Mouse (Mus musculus): ENCODE measurements at regions not wholly inside any gene's neighbourhood (a gene's known extent, or its start where the extent isn't known, plus 50 kb on each side); places are given as distances from the start of the nearest gene placed in this dataset.
"Not testable (repeated sequence)": the region's sequence is repeated elsewhere in the genome, so short reads cannot be mapped to it uniquely, and the experiment has no call there.

- DNase-seq (ENCODE audit: low spot score), result no peak
Measured at GRCm38 (mm10) chr17:83044515-83044914, 170.6 kb upstream of the Pkdcc start.

DNA sequence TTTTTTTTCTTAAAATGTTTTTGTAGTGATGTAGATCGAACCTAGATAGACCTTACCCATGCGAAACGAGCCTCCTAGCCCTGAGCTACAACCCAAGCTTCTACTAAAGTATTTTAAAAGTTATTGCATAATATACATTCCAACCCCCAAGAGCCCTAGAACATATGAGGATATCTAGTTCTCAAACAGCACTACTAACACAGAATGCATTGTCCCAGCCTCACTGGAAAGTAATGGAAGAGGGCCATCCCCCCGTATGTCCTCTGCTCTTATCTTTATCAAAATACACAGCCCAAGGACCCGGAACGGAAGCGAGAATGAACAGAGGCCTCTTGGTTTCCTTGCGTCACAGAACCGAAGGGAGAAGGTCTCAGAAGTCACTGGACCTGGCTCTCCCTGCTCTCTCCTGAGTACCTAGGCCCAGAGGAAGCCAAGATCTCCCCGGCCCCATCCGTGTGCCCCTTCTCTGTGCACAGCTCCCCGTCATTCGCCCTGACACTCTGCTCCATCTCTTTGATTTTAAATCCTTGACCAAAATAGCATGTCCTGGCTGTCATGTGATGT lies 165.0 kb upstream of the Pkdcc start:
- DNase-seq (ENCODE audit: low spot score), result no peak

GRCm38 (mm10) chr17:83050591-83051197 lies 164.4 kb upstream of the Pkdcc start:
- no peak for DNase-seq (ENCODE audit: low spot score)

DNA sequence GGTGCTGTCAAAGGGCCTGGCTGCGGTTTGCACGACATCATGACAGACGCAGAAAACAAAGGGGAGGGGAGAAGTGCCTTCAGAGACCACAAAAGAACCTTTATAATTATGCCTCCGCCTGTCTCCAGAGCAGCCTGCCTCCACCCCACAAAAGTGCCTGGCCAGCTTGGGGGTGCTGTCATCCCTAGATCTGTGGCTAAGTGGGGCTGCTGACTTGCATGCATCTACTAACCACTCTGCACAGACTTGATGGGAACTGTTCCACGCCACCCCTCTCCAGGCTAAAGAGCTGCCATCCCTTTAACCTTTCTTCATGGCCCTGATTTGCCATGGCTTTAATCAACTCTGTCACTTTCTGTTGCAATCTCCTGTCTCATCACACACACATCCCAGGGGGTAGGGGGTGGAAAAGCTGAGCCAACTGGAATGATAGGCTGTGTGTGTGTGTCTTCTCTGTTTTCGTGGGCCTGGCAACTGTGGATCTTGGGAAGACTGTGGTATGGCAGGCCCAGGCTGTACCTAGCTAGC lies 162.4 kb upstream of the Pkdcc start:
- no peak for DNase-seq (ENCODE audit: low spot score)

- DNase-seq (ENCODE audit: low spot score), result no peak
Measured at GRCm38 (mm10) chr17:83057832-83058231, 157.3 kb upstream of the Pkdcc start.

DNA sequence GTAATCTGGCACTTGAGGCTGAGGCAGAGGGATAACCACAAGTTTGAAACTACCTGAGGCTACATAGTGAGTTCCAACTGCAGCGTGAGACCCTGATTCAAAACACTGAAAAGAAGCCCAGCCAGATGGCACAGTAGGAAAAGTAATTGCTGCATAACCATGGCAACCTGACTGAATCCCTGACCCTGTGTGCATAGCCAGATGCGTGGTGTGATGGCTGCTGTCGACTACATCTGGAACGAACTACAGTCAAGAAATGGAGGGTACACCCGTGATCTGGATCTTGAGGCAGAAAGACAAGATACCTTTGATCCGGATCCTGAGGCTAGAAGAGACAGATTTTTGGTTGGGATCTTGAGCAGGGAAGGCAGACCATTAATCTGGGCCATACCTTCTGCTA lies 153.2 kb upstream of the Pkdcc start:
- DNase-seq (ENCODE audit: low spot score), result no peak

DNA sequence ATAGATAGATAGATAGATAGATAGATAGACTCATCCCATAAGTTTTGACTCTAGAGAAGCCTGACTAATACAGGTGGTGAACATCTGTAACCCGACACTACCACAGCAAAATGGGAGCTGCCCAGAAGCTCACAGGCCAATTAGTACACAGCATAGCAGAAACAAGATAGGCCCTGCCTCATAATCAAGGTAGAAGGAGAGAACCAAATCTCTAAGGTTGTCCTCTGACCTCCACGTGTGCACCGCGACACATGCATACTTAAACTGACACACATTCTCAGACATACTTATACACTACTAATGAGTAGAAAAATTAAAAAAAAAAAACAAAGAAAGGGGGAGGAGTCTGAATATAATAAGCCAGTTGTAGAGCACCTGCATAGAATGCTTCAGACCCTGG lies 151.2 kb upstream of the Pkdcc start:
- DNase-seq (ENCODE audit: low spot score), result no peak

GRCm38 (mm10) chr17:83064376-83064775 lies 150.7 kb upstream of the Pkdcc start:
- not testable (repeated sequence) for DNase-seq (ENCODE audit: low spot score)

- no peak for DNase-seq (ENCODE audit: low spot score)
Measured at GRCm38 (mm10) chr17:83069246-83069645, 145.8 kb upstream of the Pkdcc start.

GRCm38 (mm10) chr17:83071746-83072145 lies 143.3 kb upstream of the Pkdcc start:
- DNase-seq (ENCODE audit: low spot score), result no peak

DNA sequence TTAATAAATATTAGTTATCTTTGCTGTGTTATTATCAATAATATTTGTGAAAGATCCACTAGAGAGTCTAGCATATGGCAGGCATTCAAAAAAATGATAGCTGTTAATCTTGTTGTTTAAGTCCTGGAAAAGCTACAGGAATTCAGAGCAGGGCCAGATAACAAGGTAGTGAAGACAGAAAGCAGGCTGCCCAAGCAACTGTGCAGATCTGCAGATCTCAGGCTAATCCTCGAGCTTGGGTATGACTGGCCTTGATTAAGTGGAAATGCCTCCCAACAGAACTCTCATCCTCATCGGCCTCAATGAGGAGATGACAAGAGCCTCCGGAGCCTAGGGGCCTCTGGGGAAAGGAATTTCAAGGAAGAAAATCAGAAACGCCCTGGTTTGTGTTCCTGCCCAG lies 142.9 kb upstream of the Pkdcc start:
- no peak for DNase-seq (ENCODE audit: low spot score)

DNA sequence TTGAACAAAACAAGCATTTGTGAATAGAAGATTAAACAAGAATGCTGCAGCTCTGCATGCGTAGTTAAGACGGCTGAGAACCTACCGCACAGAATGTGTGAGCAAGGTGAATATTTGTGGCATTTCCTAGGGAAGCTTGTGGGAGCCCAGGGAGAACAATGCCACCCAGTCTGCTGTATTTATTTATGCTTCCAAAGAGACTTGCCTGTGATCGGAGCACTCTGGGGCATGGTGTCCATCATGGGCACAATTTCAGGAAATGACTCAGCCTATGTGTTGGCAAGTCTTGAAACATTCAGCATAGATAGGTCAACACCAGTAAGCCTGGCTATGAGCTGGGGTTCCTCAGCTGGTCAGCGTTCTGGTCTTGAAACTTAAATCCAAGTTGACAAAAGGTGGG lies 140.2 kb upstream of the Pkdcc start:
- DNase-seq (ENCODE audit: low spot score), result no peak

GRCm38 (mm10) chr17:83077737-83078600 lies 137.1 kb upstream of the Pkdcc start:
- no peak for DNase-seq (ENCODE audit: low spot score)

DNA sequence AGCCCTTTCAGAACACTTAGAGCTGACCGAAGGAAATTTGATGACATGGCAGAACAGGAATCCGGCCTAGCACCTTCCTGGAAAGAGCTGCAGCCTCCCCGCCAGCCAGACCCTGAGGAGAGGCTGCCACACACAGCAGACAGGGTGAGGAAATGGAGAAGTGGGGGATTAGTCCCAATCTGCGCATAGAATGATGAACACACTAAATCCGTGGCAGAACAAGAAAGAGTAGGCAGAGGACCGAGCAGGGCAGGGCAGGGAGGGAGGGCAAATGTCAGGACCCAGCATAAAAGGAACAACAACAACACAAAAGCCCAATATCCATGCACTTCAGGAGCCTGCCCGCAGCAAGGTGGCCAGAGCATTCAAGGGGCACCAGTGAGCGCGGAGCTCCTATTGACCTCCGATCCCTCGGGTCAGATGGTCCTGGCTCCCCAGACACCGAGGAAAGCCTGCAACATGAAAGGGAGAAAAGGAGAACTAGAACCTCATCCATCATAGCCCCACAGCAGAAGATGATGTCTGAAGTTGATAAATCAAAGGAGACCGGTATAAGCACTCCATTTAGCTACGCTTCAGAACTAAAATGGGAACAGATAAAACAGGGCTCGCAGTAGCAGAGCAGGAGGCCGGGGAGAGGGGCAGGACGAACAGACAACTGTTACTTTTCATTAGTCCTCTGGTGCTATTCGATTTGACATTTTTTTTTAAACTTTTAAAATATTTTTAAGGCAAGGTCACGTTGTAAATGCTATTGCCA lies 136.3 kb upstream of the Pkdcc start:
- DNase-seq (ENCODE audit: low spot score), result no peak

DNA sequence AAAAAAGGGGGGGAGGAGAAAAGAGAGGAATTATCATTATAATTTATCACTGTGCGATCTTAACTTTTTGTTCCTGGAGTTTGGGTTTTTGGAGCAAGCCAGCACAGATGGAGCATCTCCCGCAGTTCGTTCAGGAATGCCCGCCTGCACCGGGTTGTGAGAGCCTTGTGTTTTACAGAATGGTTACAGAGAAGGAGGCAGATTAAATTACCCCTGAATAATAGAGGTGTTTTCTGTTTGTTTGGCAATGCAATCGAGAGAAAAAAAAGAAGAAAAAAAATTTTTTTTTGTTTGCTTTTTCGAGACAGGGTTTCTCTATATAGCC lies 135.8 kb upstream of the Pkdcc start:
- peak; percentile 24 for DNase-seq (ENCODE audit: low spot score)

- no peak for DNase-seq (ENCODE audit: low spot score)
Measured at GRCm38 (mm10) chr17:83081729-83082128, 133.4 kb upstream of the Pkdcc start.

DNA sequence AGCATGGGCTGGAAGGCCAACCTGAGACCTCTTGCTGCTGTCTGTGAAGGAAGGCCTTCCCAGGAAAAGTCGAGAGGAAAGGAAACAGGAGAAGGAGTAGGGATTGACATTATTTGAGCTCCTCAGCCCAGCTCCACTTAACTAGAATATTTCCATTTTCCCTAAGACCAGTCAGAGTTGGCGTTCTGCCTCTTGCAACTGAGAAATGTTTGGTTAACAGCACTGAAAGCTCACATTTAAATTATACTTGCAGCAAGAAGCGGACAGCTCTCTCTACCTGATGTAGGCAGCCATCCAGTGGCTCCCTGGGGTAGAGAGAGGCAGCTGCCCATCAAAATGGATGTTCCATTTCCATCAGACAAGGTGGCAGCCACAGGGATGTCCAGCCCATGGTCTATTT lies 131.6 kb upstream of the Pkdcc start:
- no peak for DNase-seq (ENCODE audit: low spot score)

GRCm38 (mm10) chr17:83085792-83086475 lies 129.2 kb upstream of the Pkdcc start:
- DNase-seq (ENCODE audit: low spot score), result no peak

GRCm38 (mm10) chr17:83086703-83087102 lies 128.4 kb upstream of the Pkdcc start:
- no peak for DNase-seq (ENCODE audit: low spot score)

GRCm38 (mm10) chr17:83088471-83088870 lies 126.6 kb upstream of the Pkdcc start:
- no peak for DNase-seq (ENCODE audit: low spot score)

- no peak for DNase-seq (ENCODE audit: low spot score)
Measured at GRCm38 (mm10) chr17:83089856-83090692, 125.0 kb upstream of the Pkdcc start.
